In genomic region chr7:45642083-45642482, GRCm38 (mm10) we compare ENCODE assay signal across 9 mouse cellular contexts. TPM values are rescaled to one million over a fixed set of nuclear protein-coding genes. Genes with fewer than 3 reads are reported as not detected.
DNase-seq lines count a peak whose midpoint lies in the region; ATAC-seq and TF ChIP-seq lines count a peak whose summit lies in the region.
"Had no signal": no experiment of that assay in that cellular context is flagged by ENCODE, and none has a peak within 500 bp of the region (broad histone marks: within the 10 kb centered on the region; RNA-seq: fewer than 3 reads in every experiment).

No protein-coding gene starts in this region.

- no peak for TF ChIP-seq CTCF in heart, adult 2 months (IDR thresholded peaks at IDR 0.05)
- no peak for TF ChIP-seq CTCF in intestine, postnatal 0 days (IDR thresholded peaks at IDR 0.05; ENCODE audit: low read depth)

- no peaks in the 10 kb centered on the region for H3K9me3 ChIP-seq in embryonic facial prominence, embryonic 12.5 days
- H3K9me3 ChIP-seq in intestine, postnatal 0 days (ENCODE audit: control insufficient read depth): no peaks in the 10 kb centered on the region

- ATAC-seq in embryonic facial prominence, embryonic 12.5 days (ENCODE audit: insufficient number of reproducible peaks, insufficient read depth, low FRiP score, low TSS enrichment): no peak
- no peak for ATAC-seq in intestine, postnatal 0 days
- no peak for ATAC-seq in erythroid progenitor cell, adult 5-6 weeks (replicated peaks; ENCODE audit: low FRiP score, poor library complexity, severe bottlenecking)

- H3K27ac ChIP-seq in heart, adult 2 months: peak overlapping the region; percentile 63
- H3K27ac ChIP-seq in embryonic facial prominence, embryonic 12.5 days: no peak overlapping the region
- H3K27ac ChIP-seq in intestine, postnatal 0 days (ENCODE audit: low read depth, low read length): no peak overlapping the region
- H3K27ac ChIP-seq: liver, embryonic 14.5 days had no signal

- peak in 1 of 2 experiments; percentile 31 for DNase-seq in heart, adult 2 months
- DNase-seq in heart, postnatal 4 days: no peak
- DNase-seq in NIH3T3 (ENCODE audit: low read depth): peak; percentile 44
- no peak for DNase-seq in thymus, postnatal 36 days
- no peak for DNase-seq in thymus, adult 18-20 months

- H3K9ac ChIP-seq in heart, adult 2 months (ENCODE audit: low read depth, low read length): peak overlapping the region; percentile 32
- no peak overlapping the region for H3K9ac ChIP-seq in embryonic facial prominence, embryonic 12.5 days
- no peak overlapping the region for H3K9ac ChIP-seq in intestine, postnatal 0 days (ENCODE audit: low read depth, low read length)
- H3K9ac ChIP-seq: liver, embryonic 14.5 days had no signal

- TF ChIP-seq EP300 in heart, adult 2 months (IDR thresholded peaks at IDR 0.05; ENCODE audit: insufficient read depth, low read depth, low read length): no peak

- WGBS in heart, adult 2 months: 14% methylated on average over 5 of the region's 5 CpGs
- 82% methylated on average over 5 of the region's 5 CpGs for WGBS in embryonic facial prominence, embryonic 12.5 days
- WGBS in intestine, postnatal 0 days: 62% methylated on average over 5 of the region's 5 CpGs

- H3K79me2 ChIP-seq in heart, adult 2 months (replicated peaks; ENCODE audit: control insufficient read depth, insufficient read depth, low read length): no peaks in the 10 kb centered on the region

- H3K27me3 ChIP-seq in heart, adult 2 months (ENCODE audit: control insufficient read depth, insufficient read depth, low read length): no peaks in the 10 kb centered on the region
- no peaks in the 10 kb centered on the region for H3K27me3 ChIP-seq in embryonic facial prominence, embryonic 12.5 days
- H3K27me3 ChIP-seq in intestine, postnatal 0 days (replicated peaks; ENCODE audit: control insufficient read depth, insufficient read depth, low read length): peaks cover 43% of the 10 kb centered on the region; the same call in 1 of the 2 replicates

- no peaks in the 10 kb centered on the region; the same call in none of the 2 replicates for H3K36me3 ChIP-seq in heart, adult 2 months (ENCODE audit: control insufficient read depth, insufficient read depth, low read length)
- H3K36me3 ChIP-seq in embryonic facial prominence, embryonic 12.5 days: no peaks in the 10 kb centered on the region
- H3K36me3 ChIP-seq in intestine, postnatal 0 days (ENCODE audit: control insufficient read depth, insufficient read depth): no peaks in the 10 kb centered on the region

- TF ChIP-seq POLR2A in heart, adult 2 months (IDR thresholded peaks at IDR 0.05; ENCODE audit: insufficient read depth, low read depth, low read length): no peak

- peak overlapping the region; percentile 68 for H3K4me2 ChIP-seq in embryonic facial prominence, embryonic 12.5 days (replicated peaks)
- H3K4me2 ChIP-seq in intestine, postnatal 0 days (replicated peaks; ENCODE audit: low read depth): peak overlapping the region; percentile 35

- peaks cover 19% of the 10 kb centered on the region for H3K4me1 ChIP-seq in heart, adult 2 months (ENCODE audit: control insufficient read depth, insufficient read depth, low read length)
- H3K4me1 ChIP-seq in embryonic facial prominence, embryonic 12.5 days: peaks cover 36% of the 10 kb centered on the region
- H3K4me1 ChIP-seq in intestine, postnatal 0 days (replicated peaks; ENCODE audit: control insufficient read depth, insufficient read depth, low read length): no peaks in the 10 kb centered on the region

- intact Hi-C loops in heart, adult 2 months (cut with DNase I): loop anchor here (5.0 kb wide), 1 partner anchor 40 kb away; the partner anchor contains the start of gene Ntn5

- H3K4me3 ChIP-seq in heart, adult 2 months: peak overlapping the region; percentile 39
- H3K4me3 ChIP-seq in embryonic facial prominence, embryonic 12.5 days: peak overlapping the region; percentile 49; the same call in 1 of the 2 replicates
- H3K4me3 ChIP-seq in intestine, postnatal 0 days (ENCODE audit: low read depth, low read length): peak overlapping the region; percentile 2; the same call in 1 of the 2 replicates

RNA-seq across cellular contexts. Expression of gene Mamstr, which starts 2.3 kb away (rescaled TPM):
- 1 to 10 TPM; 3.8 to 4.0 TPM for total RNA-seq in heart, adult 2 months (2021)
- polyA plus RNA-seq in heart, adult 2 months (2012; rRNA removed): 11.3 and 12.0 TPM in 2 replicates
- total RNA-seq in heart, postnatal 4 days (2021): 10 to 100 TPM in 1 of 2 experiments, 1 to 10 TPM in 1; 8.8 to 11.7 TPM
- 4.0 and 5.4 TPM in 2 replicates for polyA plus RNA-seq in embryonic facial prominence, embryonic 12.5 days (2016; fragmentation: Nextera tagmentation; extraction: Ambion mirVana)
- 2.8 and 3.7 TPM in 2 replicates for polyA plus RNA-seq in intestine, postnatal 0 days (2015; fragmentation: Nextera tagmentation; extraction: Ambion mirVana)
- not detected in 2 replicates for total RNA-seq in erythroid progenitor cell, adult 5-6 weeks (2015; ENCODE audit: low replicate concordance)
- total RNA-seq in erythroid progenitor cell, adult 5-6 weeks (2017; ENCODE audit: low replicate concordance): not detected in 2 replicates

RNA-seq across cellular contexts. Expression of gene Rasip1, which starts 14.8 kb away (rescaled TPM):
- total RNA-seq in heart, adult 2 months (2021): 10 to 100 TPM; 25.0 to 25.5 TPM
- 30.5 and 30.9 TPM in 2 replicates for polyA plus RNA-seq in heart, adult 2 months (2012; rRNA removed)
- 10 to 100 TPM; 50.0 to 50.5 TPM for total RNA-seq in heart, postnatal 4 days (2021)
- polyA plus RNA-seq in embryonic facial prominence, embryonic 12.5 days (2016; fragmentation: Nextera tagmentation; extraction: Ambion mirVana): 16.4 and 16.8 TPM in 2 replicates
- 5.7 and 6.1 TPM in 2 replicates for polyA plus RNA-seq in intestine, postnatal 0 days (2015; fragmentation: Nextera tagmentation; extraction: Ambion mirVana)
- total RNA-seq in erythroid progenitor cell, adult 5-6 weeks (2015; ENCODE audit: low replicate concordance): not detected in 2 replicates
- total RNA-seq in erythroid progenitor cell, adult 5-6 weeks (2017; ENCODE audit: low replicate concordance): not detected in 2 replicates

RNA-seq across cellular contexts. Expression of gene Izumo1, which starts 20.5 kb away (rescaled TPM):
- under 1 TPM; 0.26 to 0.27 TPM for total RNA-seq in heart, adult 2 months (2021)
- 0.29 and 0.70 TPM in 2 replicates for polyA plus RNA-seq in heart, adult 2 months (2012; rRNA removed)
- total RNA-seq in heart, postnatal 4 days (2021): under 1 TPM; 0.56 to 0.60 TPM
- polyA plus RNA-seq in embryonic facial prominence, embryonic 12.5 days (2016; fragmentation: Nextera tagmentation; extraction: Ambion mirVana): 0.10 and 0.23 TPM in 2 replicates
- 0.08 TPM in 2 replicates for polyA plus RNA-seq in intestine, postnatal 0 days (2015; fragmentation: Nextera tagmentation; extraction: Ambion mirVana)
- not detected in 2 replicates for total RNA-seq in erythroid progenitor cell, adult 5-6 weeks (2015; ENCODE audit: low replicate concordance)
- not detected in 2 replicates for total RNA-seq in erythroid progenitor cell, adult 5-6 weeks (2017; ENCODE audit: low replicate concordance)

RNA-seq across cellular contexts. Expression of gene Fut2, which starts 24.1 kb away (rescaled TPM):
- total RNA-seq in heart, adult 2 months (2021): under 1 TPM; 0.50 to 0.60 TPM
- polyA plus RNA-seq in heart, adult 2 months (2012; rRNA removed): 1.1 and 1.9 TPM in 2 replicates
- not detected for total RNA-seq in heart, postnatal 4 days (2021)
- 0.27 and 0.51 TPM in 2 replicates for polyA plus RNA-seq in embryonic facial prominence, embryonic 12.5 days (2016; fragmentation: Nextera tagmentation; extraction: Ambion mirVana)
- 2.9 and 3.6 TPM in 2 replicates for polyA plus RNA-seq in intestine, postnatal 0 days (2015; fragmentation: Nextera tagmentation; extraction: Ambion mirVana)
- not detected in 2 replicates for total RNA-seq in erythroid progenitor cell, adult 5-6 weeks (2015; ENCODE audit: low replicate concordance)
- total RNA-seq in erythroid progenitor cell, adult 5-6 weeks (2017; ENCODE audit: low replicate concordance): not detected in 2 replicates
- polyA plus RNA-seq: liver, embryonic 14.5 days had no signal

RNA-seq across cellular contexts. Expression of gene Fut1, which starts 25.0 kb away (rescaled TPM):
- total RNA-seq in heart, adult 2 months (2021): not detected
- polyA plus RNA-seq in heart, adult 2 months (2012; rRNA removed): 0.25 TPM in 1 of 2 replicates, not detected in the other
- not detected for total RNA-seq in heart, postnatal 4 days (2021)
- 0.56 and 0.61 TPM in 2 replicates for polyA plus RNA-seq in embryonic facial prominence, embryonic 12.5 days (2016; fragmentation: Nextera tagmentation; extraction: Ambion mirVana)
- 0.05 and 0.23 TPM in 2 replicates for polyA plus RNA-seq in intestine, postnatal 0 days (2015; fragmentation: Nextera tagmentation; extraction: Ambion mirVana)
- not detected in 2 replicates for total RNA-seq in erythroid progenitor cell, adult 5-6 weeks (2015; ENCODE audit: low replicate concordance)
- total RNA-seq in erythroid progenitor cell, adult 5-6 weeks (2017; ENCODE audit: low replicate concordance): not detected in 2 replicates
- polyA plus RNA-seq: liver, embryonic 14.5 days had no signal

Comparison
In these comparisons a context has a peak if more than half of its experiments do, and no peak if none do; other contexts are left out.
1. RNA of gene Mamstr, which starts 2.3 kb away (total RNA-seq): 8.8 to 11.7 TPM in heart, postnatal 4 days and 3.8 to 4.0 TPM in heart, adult 2 months; not detected in erythroid progenitor cell, adult 5-6 weeks; every median in the first group is over 4 times any median in the second.
2. RNA of gene Rasip1, which starts 14.8 kb away (total RNA-seq): 50.0 to 50.5 TPM in heart, postnatal 4 days and 25.0 to 25.5 TPM in heart, adult 2 months; not detected in erythroid progenitor cell, adult 5-6 weeks; every median in the first group is over 10 times any median in the second.
3. Peak in every context shown above with its lines, with median percentiles within 50 percentile points of each other: H3K4me3 ChIP-seq.